Mouse (Mus musculus) heart, embryonic 15.5 days (tissue): ENCODE measurements around the gene Rgs16. TPM values are rescaled to one million over a fixed set of nuclear protein-coding genes. Genes with fewer than 3 reads are reported as not detected.

Experiments
- ATAC-seq: fragments of 200-750 bp; cut with Nextera tagmentation; replicated peaks from 2 replicates; pipeline ENCODE4 v1.8.0; 2017; ENCODE audit warnings: low read depth, moderate TSS enrichment; ENCODE audit not compliant: insufficient number of reproducible peaks, insufficient read depth, low FRiP score
- H3K27ac ChIP-seq: fragments of 300-500 bp; sonication (generic); 2 replicates; pipeline ENCODE4 v1.5.1; 2015; ENCODE audit warnings: mild to moderate bottlenecking, inconsistent platforms
- H3K27me3 ChIP-seq: fragments of 300-500 bp; sonication (generic); 2 replicates; pipeline ENCODE4 v1.6.1; 2015; ENCODE audit warnings: inconsistent platforms
- H3K36me3 ChIP-seq: fragments of 300-500 bp; sonication (generic); 2 replicates; pipeline ENCODE4 v1.6.1; 2015; ENCODE audit warnings: mild to moderate bottlenecking, inconsistent platforms
- H3K4me1 ChIP-seq: fragments of 300-500 bp; sonication (generic); replicated peaks from 2 replicates; pipeline ENCODE4 v1.6.1; 2015; ENCODE audit warnings: inconsistent platforms
- H3K4me2 ChIP-seq: fragments of 300-500 bp; sonication (generic); 2 replicates; pipeline ENCODE4 v1.6.1; 2015; ENCODE audit warnings: inconsistent platforms, mild to moderate bottlenecking, moderate library complexity
- H3K4me3 ChIP-seq: fragments of 300-500 bp; sonication (generic); 2 replicates; pipeline ENCODE4 v1.5.1; 2015; ENCODE audit warnings: mild to moderate bottlenecking, inconsistent platforms
- H3K9ac ChIP-seq: fragments of 300-500 bp; sonication (generic); 2 replicates; pipeline ENCODE4 v1.6.1; 2015; ENCODE audit warnings: mild to moderate bottlenecking, inconsistent platforms
- H3K9me3 ChIP-seq: fragments of 300-500 bp; sonication (generic); replicated peaks from 2 replicates; pipeline ENCODE4 v1.6.1; 2016; ENCODE audit warnings: inconsistent platforms
- WGBS: fragments of 180-500 bp; shearing (Covaris S2); methylation state at CpG from one replicate; pipeline ENCODE4 v1.1.7; 2015; ENCODE audit warnings: mixed read lengths; 5-methylcytosine and 5-hydroxymethylcytosine counted together
- polyA plus RNA-seq: library from polyadenylated mRNA; unstranded; fragments of >200 nt; fragmentation: Nextera tagmentation; extraction: Ambion mirVana; gene quantifications from 2 replicates; pipeline ENCODE4 v1.2.1, GENCODE M21; 2015

The Rgs16 gene
- polyA plus RNA-seq, 1 experiment from 2014 or later, result 5.9 TPM

- Histone ChIP-seq H3K4me1 (no peaks in the 10 kb centered on the region), H3K27ac (no peak overlapping the region), H3K9me3 (no peaks in the 10 kb centered on the region), H3K4me3 (no peak overlapping the region), H3K4me2 (no peak overlapping the region), H3K9ac (no peak overlapping the region), H3K27me3 (no peaks in the 10 kb centered on the region), H3K36me3 (no peaks in the 10 kb centered on the region)
- 41% methylated on average over 2 of the region's 2 CpGs for WGBS
- ATAC-seq, result no peak
These were observed 50.6 kb downstream of the Rgs16 start for GRCm38 (mm10) chr1:153790708-153791107.

DNA sequence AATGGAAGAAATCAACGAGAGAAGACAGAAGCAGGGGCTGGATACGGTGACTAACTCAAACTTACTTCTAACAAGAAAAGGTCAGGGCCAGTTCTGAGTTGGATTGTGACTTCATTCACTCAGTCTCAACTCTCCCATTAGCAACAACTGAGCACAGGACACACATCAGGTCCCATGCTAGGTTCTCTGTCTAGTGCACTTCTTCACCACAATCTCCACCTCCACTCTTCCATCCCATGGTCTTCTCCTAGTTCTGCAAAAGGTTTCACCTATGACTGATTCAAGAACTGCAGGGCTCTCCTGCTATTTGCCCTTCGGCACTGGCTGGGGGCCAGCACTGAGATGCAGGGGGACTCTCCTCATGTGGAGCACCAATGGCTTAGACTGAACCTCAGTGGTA is 54.1 kb downstream of the Rgs16 start:
- Histone ChIP-seq H3K27ac (no peak overlapping the region), H3K4me2 (no peak overlapping the region), H3K4me3 (no peak overlapping the region), H3K9ac (no peak overlapping the region), H3K27me3 (no peaks in the 10 kb centered on the region), H3K4me1 (no peaks in the 10 kb centered on the region), H3K9me3 (no peaks in the 10 kb centered on the region), H3K36me3 (no peaks in the 10 kb centered on the region)
- WGBS, result 77% methylated on average over 3 of the region's 3 CpGs
- no peak for ATAC-seq

Other genes starting within 250 kb of the Rgs16 start
- gene Npl, start 190.3 kb upstream of the Rgs16 start, polyA plus RNA-seq, result 5.2 and 7.2 TPM in 2 replicates
- gene Rgs8, start 87.3 kb upstream of the Rgs16 start, polyA plus RNA-seq, result 0.19 and 0.24 TPM in 2 replicates
- 23.4 and 24.3 TPM in 2 replicates for gene Rnasel, start 9.1 kb downstream of the Rgs16 start, polyA plus RNA-seq
- not detected in 2 replicates for gene Rgsl1, start 103.8 kb downstream of the Rgs16 start, polyA plus RNA-seq
- 0.10 TPM in 2 replicates for gene Teddm1b, start 134.0 kb downstream of the Rgs16 start, polyA plus RNA-seq
- gene Teddm1a, start 151.4 kb downstream of the Rgs16 start, polyA plus RNA-seq, result not detected in 2 replicates
- 56.4 and 68.3 TPM in 2 replicates for gene Glul, start 159.6 kb downstream of the Rgs16 start, polyA plus RNA-seq
- 0.19 and 0.44 TPM in 2 replicates for gene Teddm2, start 159.9 kb downstream of the Rgs16 start, polyA plus RNA-seq